Mouse (Mus musculus): ENCODE measurements around the gene Insm1. TPM values are rescaled to one million over a fixed set of nuclear protein-coding genes. Genes with fewer than 3 reads are reported as not detected.

Gene Insm1
- polyA plus RNA-seq, 1 experiment from 2014 or later: 14.7 TPM

- ATAC-seq (no peak), DNase-seq (ENCODE audit: low spot score) (no peak)
- Histone ChIP-seq H3K27ac (ENCODE audit: low read depth, low read length) (no peak overlapping the region), H3K9ac (ENCODE audit: low read length) (no peak overlapping the region), H3K36me3 (ENCODE audit: control insufficient read depth, insufficient read depth, low read length) (no peaks in the 10 kb centered on the region), H3K4me1 (ENCODE audit: control insufficient read depth, insufficient read depth, low read length) (peaks cover 25% of the 10 kb centered on the region), H3K27me3 (replicated peaks; ENCODE audit: control insufficient read depth, insufficient read depth, low read length) (no peaks in the 10 kb centered on the region), H3K4me3 (ENCODE audit: low read depth, low read length) (no peak overlapping the region), H3K9me3 (replicated peaks; ENCODE audit: control insufficient read depth, low read length) (no peaks in the 10 kb centered on the region), H3K4me2 (ENCODE audit: low read length) (no peak overlapping the region)
- 59% methylated on average over 4 of the region's 4 CpGs for WGBS
Measured at GRCm38 (mm10) chr2:146265045-146265444, 43.3 kb downstream of the Insm1 start.

- 85% methylated on average over 3 of the region's 3 CpGs for WGBS
Measured at GRCm38 (mm10) chr2:146266539-146266938, 44.8 kb downstream of the Insm1 start.

More at GRCm38 (mm10) chr2:146266539-146266938, 44.8 kb downstream of the Insm1 start:
- ATAC-seq (no peak), DNase-seq (ENCODE audit: low spot score) (no peak)
- peaks cover 10% of the 10 kb centered on the region for H3K4me1 ChIP-seq (ENCODE audit: control insufficient read depth, insufficient read depth, low read length)
- H3K9ac ChIP-seq (ENCODE audit: low read length): no peak overlapping the region
- H3K27me3 ChIP-seq (replicated peaks; ENCODE audit: control insufficient read depth, insufficient read depth, low read length): no peaks in the 10 kb centered on the region
- H3K27ac ChIP-seq (ENCODE audit: low read depth, low read length): no peak overlapping the region
- H3K9me3 ChIP-seq (replicated peaks; ENCODE audit: control insufficient read depth, low read length): no peaks in the 10 kb centered on the region
- no peak overlapping the region for H3K4me3 ChIP-seq (ENCODE audit: low read depth, low read length)
- no peaks in the 10 kb centered on the region for H3K36me3 ChIP-seq (ENCODE audit: control insufficient read depth, insufficient read depth, low read length)
- no peak overlapping the region for H3K4me2 ChIP-seq (ENCODE audit: low read length)
